Mouse (Mus musculus) liver, embryonic 18 days (tissue): ENCODE measurements around the gene H2-Oa. TPM values are rescaled to one million over a fixed set of nuclear protein-coding genes. Genes with fewer than 3 reads are reported as not detected.

Experiments used
- polyA plus RNA-seq: library from polyadenylated mRNA; depleted of rRNA; stranded (reverse); fragments of >200 nt; gene quantifications from 2 replicates; pipeline ENCODE4 v1.2.3, GENCODE M21; 2012; rRNA removed

The H2-Oa gene
- polyA plus RNA-seq: 0.81 and 1.1 TPM in 2 replicates

GRCm38 (mm10) chr17:34092197-34092875, at the start of gene H2-Oa:
H2-Oa (plus strand) TSS chr17:34092340.

GRCm38 (mm10) chr17:34119249-34120179, 27.4 kb downstream of the H2-Oa start, which contains the start of gene H2-DMa:
H2-DMa (plus strand) TSS chr17:34119541.

GRCm38 (mm10) chr17:34122188-34122984, 30.2 kb downstream of the H2-Oa start, which contains the start of gene Brd2:
Brd2 (minus strand) TSS chr17:34122634.

GRCm38 (mm10) chr17:34143033-34143432, 50.9 kb downstream of the H2-Oa start, which contains the start of gene H2-DMb2:
H2-DMb2 (plus strand) TSS chr17:34143307.

Other genes with a start within 250 kb of the H2-Oa start
- gene Cd320, start 249.2 kb upstream of the H2-Oa start, polyA plus RNA-seq: 8.3 and 9.0 TPM in 2 replicates
- gene Gm7029, start 218.5 kb upstream of the H2-Oa start, polyA plus RNA-seq: not detected in 2 replicates
- gene Kifc1, start 201.7 kb upstream of the H2-Oa start, polyA plus RNA-seq: 19.2 and 21.8 TPM in 2 replicates
- 0.63 and 0.78 TPM in 2 replicates for gene Platr17, start 187.2 kb upstream of the H2-Oa start, polyA plus RNA-seq
- gene Daxx, start 182.9 kb upstream of the H2-Oa start, polyA plus RNA-seq: 17.5 and 19.5 TPM in 2 replicates
- 19.7 and 21.7 TPM in 2 replicates for gene Tapbp, start 176.4 kb upstream of the H2-Oa start, polyA plus RNA-seq
- 11.4 and 11.9 TPM in 2 replicates for gene Zbtb22, start 176.4 kb upstream of the H2-Oa start, polyA plus RNA-seq
- 21.4 and 28.9 TPM in 2 replicates for gene Rgl2, start 162.8 kb upstream of the H2-Oa start, polyA plus RNA-seq
- gene Pfdn6, start 152.0 kb upstream of the H2-Oa start, polyA plus RNA-seq: 45.7 and 46.0 TPM in 2 replicates
- gene Wdr46, start 151.7 kb upstream of the H2-Oa start, polyA plus RNA-seq: 11.8 and 12.7 TPM in 2 replicates
- gene B3galt4, start 140.9 kb upstream of the H2-Oa start, polyA plus RNA-seq: 1.4 and 1.9 TPM in 2 replicates
- 15.0 and 17.0 TPM in 2 replicates for gene Vps52, start 136.5 kb upstream of the H2-Oa start, polyA plus RNA-seq
- gene Rps18, start 136.3 kb upstream of the H2-Oa start, polyA plus RNA-seq: 1,178 and 1,295 TPM in 2 replicates
- 340 and 427 TPM in 2 replicates for gene H2-K1, start 92.0 kb upstream of the H2-Oa start, polyA plus RNA-seq
- 12.5 and 18.5 TPM in 2 replicates for gene Ring1, start 67.7 kb upstream of the H2-Oa start, polyA plus RNA-seq
- gene H2-Ke6, start 64.3 kb upstream of the H2-Oa start, polyA plus RNA-seq: 51.8 and 62.7 TPM in 2 replicates
- 42.7 and 48.3 TPM in 2 replicates for gene Slc39a7, start 60.7 kb upstream of the H2-Oa start, polyA plus RNA-seq
- 18.5 and 21.0 TPM in 2 replicates for gene Rxrb, start 60.5 kb upstream of the H2-Oa start, polyA plus RNA-seq
- 0.48 and 0.67 TPM in 2 replicates for gene Col11a2, start 52.9 kb upstream of the H2-Oa start, polyA plus RNA-seq
- gene H2-DMa, start 27.2 kb downstream of the H2-Oa start, polyA plus RNA-seq: 4.5 and 5.3 TPM in 2 replicates
- 45.0 and 46.4 TPM in 2 replicates for gene Brd2, start 30.3 kb downstream of the H2-Oa start, polyA plus RNA-seq
- gene H2-DMb2, start 51.0 kb downstream of the H2-Oa start, polyA plus RNA-seq: 0.83 and 0.86 TPM in 2 replicates
- 2.5 and 2.6 TPM in 2 replicates for gene H2-DMb1, start 60.7 kb downstream of the H2-Oa start, polyA plus RNA-seq
- gene Tap1, start 95.2 kb downstream of the H2-Oa start, polyA plus RNA-seq: 8.9 and 10.8 TPM in 2 replicates
- 14.2 and 19.7 TPM in 2 replicates for gene Psmb9, start 95.4 kb downstream of the H2-Oa start, polyA plus RNA-seq
- gene Psmb8, start 105.4 kb downstream of the H2-Oa start, polyA plus RNA-seq: 26.6 and 37.5 TPM in 2 replicates
- gene Tap2, start 111.2 kb downstream of the H2-Oa start, polyA plus RNA-seq: 7.1 and 7.6 TPM in 2 replicates
- gene H2-Ob, start 146.6 kb downstream of the H2-Oa start, polyA plus RNA-seq: 2.0 and 2.7 TPM in 2 replicates
- 10.6 and 13.2 TPM in 2 replicates for gene H2-Ab1, start 165.3 kb downstream of the H2-Oa start, polyA plus RNA-seq
- 5.1 and 7.7 TPM in 2 replicates for gene H2-Aa, start 195.5 kb downstream of the H2-Oa start, polyA plus RNA-seq
- 2.8 and 4.2 TPM in 2 replicates for gene H2-Eb1, start 213.5 kb downstream of the H2-Oa start, polyA plus RNA-seq
- 0.01 TPM in 2 replicates for gene H2-Eb2, start 233.3 kb downstream of the H2-Oa start, polyA plus RNA-seq